Mouse (Mus musculus) CD8-positive naive resting alpha-beta T cell, adult 2 months (primary cell): Measurements from ENCODE around the gene Nt5c3b.

Experiments used
- DNase-seq, 2 experiments: peaks; one replicate each; pipeline ENCODE4 v3.0.0; 2022; ENCODE audit warnings: low read depth in 2 of 2, low spot score in 2 of 2

Gene Nt5c3b

GRCm38 (mm10) chr11:100399727-100400538 lies 41.7 kb downstream of the Nt5c3b start:
- DNase-seq, result no peak

- no peak for DNase-seq
Measured at GRCm38 (mm10) chr11:100399320-100399719, 42.3 kb downstream of the Nt5c3b start.

- DNase-seq, result no peak
Measured at GRCm38 (mm10) chr11:100398517-100398916, 43.1 kb downstream of the Nt5c3b start.

GRCm38 (mm10) chr11:100397600-100398389 lies 43.8 kb downstream of the Nt5c3b start, which contains the start of gene Jup:
Gene Jup, minus strand, starts transcription at chr11:100397763.
- peak; percentile 76 to 86 for DNase-seq

- DNase-seq, result peak in 1 of 2 experiments; percentile 22
Measured at GRCm38 (mm10) chr11:100396886-100397599, 44.6 kb downstream of the Nt5c3b start.

GRCm38 (mm10) chr11:100395861-100396631 lies 45.6 kb downstream of the Nt5c3b start:
- no peak for DNase-seq

GRCm38 (mm10) chr11:100395200-100395599 lies 46.4 kb downstream of the Nt5c3b start:
- no peak for DNase-seq

GRCm38 (mm10) chr11:100394353-100395074 lies 47.1 kb downstream of the Nt5c3b start:
- no peak for DNase-seq

- no peak for DNase-seq
Measured at GRCm38 (mm10) chr11:100393733-100394132, 47.9 kb downstream of the Nt5c3b start.

GRCm38 (mm10) chr11:100392958-100393357 lies 48.6 kb downstream of the Nt5c3b start:
- DNase-seq, result no peak

- DNase-seq, result no peak
Measured at GRCm38 (mm10) chr11:100391884-100392345, 49.7 kb downstream of the Nt5c3b start.

GRCm38 (mm10) chr11:100391081-100391883 lies 50.3 kb downstream of the Nt5c3b start:
- no peak for DNase-seq

- DNase-seq, result no peak
Measured at GRCm38 (mm10) chr11:100389931-100390445, 51.6 kb downstream of the Nt5c3b start.

GRCm38 (mm10) chr11:100388588-100388987 lies 53.0 kb downstream of the Nt5c3b start:
- no peak for DNase-seq

GRCm38 (mm10) chr11:100387589-100388375 lies 53.8 kb downstream of the Nt5c3b start:
- no peak for DNase-seq

GRCm38 (mm10) chr11:100387111-100387510 lies 54.5 kb downstream of the Nt5c3b start:
- no peak for DNase-seq

GRCm38 (mm10) chr11:100386586-100386985 lies 55.0 kb downstream of the Nt5c3b start:
- DNase-seq, result no peak

- DNase-seq, result no peak
Measured at GRCm38 (mm10) chr11:100385016-100385415, 56.6 kb downstream of the Nt5c3b start.
